Mouse (Mus musculus) right cerebral cortex, adult 2 months (tissue): ENCODE results near the gene Ms4a12.
"Not testable (repeated sequence)": the region's sequence is repeated elsewhere in the genome, so short reads cannot be mapped to it uniquely, and the experiment has no call there.

ENCODE experiments used
- DNase-seq, 2 experiments: peaks; one replicate each; pipeline ENCODE4 v3.0.0; 2021 to 2022; ENCODE audit warnings: low spot score in 2 of 2

The Ms4a12 gene

DNA sequence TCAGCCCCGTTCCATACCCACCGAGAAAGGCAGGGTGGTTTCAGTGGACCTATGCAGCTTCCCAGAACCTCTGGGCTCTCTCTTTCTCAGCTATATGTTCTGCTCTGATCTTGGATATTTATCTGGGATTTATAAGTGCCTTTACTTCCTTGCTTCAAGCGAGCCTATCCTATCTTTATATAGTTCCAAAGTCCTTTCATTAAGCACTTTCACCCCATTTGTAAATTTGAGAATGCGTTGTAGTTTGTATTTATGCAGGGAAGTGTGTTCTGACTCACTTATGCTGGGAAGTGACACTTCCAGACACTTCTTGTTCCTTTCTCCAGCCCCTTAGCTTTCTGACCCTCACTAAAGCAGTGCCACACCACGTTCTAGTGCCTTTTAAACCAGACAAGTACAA, at the start of gene Ms4a12:
Gene Ms4a12 (minus strand): TSS at position 101 of the 400 bp plus-strand sequence.
- no peak for DNase-seq

DNA sequence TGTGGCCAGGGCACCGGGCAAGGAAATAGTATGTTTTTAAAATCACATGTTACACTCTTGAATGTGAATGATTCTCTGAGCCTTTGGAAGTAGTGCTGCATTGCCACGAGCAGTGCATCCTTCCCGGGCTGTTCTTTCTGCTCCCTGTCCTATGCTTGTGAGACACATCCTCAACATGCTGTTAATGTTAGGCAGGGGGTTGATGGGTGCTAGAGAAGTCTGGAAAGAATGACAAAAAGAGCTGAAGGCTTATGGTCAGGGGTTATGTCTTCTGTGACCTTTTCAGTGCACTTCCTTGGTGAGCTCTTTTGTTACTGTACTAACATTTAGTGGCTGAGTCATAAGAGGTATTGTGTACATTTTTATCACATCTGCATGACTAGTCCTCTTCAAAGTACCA, 48.0 kb upstream of the Ms4a12 start:
- no peak for DNase-seq

DNA sequence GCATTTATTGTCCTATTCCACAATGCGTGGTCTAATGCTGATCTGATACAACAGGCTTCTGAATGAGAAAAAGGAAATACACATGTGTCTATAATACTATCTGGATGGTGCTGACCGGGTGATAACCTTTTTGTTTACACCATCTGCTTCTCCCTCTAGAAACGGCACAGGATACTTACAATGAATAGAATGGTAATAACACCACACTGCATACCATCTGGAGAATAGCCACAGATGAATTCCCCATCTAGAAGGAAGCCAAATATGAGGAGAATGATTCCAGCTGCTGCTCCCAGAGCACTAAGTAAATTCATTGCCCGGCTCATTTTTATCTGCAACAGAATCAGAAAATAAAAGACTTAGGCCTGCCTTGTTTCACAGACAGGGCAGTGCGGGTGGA, 44.2 kb upstream of the Ms4a12 start:
- DNase-seq = no peak

DNA sequence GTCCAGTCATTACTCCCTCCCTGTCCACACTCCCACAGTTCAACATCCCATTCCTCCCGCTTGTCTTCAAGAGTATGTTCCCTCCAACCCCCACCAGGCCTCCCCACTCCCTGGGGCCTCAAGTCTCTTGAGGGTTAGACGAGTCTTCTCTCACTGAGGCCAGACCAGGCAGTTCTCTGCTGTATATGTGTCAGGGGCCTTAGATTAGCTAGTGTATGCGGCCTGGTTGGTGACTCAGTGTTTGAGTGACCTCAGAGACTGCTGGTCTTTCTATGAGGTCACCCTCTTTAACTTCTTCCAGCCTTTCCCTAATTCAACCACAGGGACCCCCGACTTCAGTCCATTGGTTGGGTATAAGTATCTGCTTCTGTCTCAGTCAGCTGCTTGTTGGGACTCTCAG, 34.7 kb upstream of the Ms4a12 start:
- no peak for DNase-seq

DNA sequence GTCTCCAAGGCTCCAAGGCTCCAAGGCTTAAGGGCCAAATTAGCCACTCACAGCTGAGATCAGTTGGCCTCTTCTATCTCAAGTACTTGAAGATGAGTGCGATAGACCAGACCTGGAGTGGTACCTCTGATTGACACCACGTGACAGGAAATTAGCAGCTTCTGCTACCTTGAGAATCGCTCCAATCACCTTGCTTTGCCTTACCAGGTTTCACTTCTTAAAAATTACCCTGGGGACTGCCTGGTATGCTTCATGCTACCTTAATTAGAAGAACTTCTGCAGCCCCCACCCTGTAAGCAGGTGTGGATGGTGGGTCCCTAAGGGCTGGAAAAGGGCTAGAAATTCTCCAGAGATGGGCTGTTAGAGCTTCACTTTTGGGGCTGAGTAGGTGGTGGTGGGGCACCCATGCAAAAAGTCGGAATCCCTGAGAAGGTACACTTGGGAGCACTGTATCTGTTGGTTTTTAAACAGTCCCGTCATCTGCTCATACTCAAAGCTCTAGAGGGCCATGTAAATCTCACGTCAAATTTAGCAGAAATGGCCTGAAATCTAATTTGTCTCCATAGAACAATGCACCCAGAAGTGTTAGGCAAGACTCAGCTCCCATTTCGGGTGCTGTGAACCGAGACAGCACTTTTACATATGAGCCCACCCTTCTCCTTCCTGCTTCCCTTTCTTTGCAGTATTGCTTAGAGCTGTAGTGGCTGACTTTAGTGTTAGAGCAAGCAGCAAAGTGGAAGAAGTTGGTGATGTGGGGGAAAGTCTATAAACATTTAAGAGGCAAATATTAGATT, 34.0 kb upstream of the Ms4a12 start, which contains the start of gene Ms4a1:
Gene Ms4a1 (minus strand): TSS at position 190 of the 794 bp plus-strand sequence.
- DNase-seq = no peak

DNA sequence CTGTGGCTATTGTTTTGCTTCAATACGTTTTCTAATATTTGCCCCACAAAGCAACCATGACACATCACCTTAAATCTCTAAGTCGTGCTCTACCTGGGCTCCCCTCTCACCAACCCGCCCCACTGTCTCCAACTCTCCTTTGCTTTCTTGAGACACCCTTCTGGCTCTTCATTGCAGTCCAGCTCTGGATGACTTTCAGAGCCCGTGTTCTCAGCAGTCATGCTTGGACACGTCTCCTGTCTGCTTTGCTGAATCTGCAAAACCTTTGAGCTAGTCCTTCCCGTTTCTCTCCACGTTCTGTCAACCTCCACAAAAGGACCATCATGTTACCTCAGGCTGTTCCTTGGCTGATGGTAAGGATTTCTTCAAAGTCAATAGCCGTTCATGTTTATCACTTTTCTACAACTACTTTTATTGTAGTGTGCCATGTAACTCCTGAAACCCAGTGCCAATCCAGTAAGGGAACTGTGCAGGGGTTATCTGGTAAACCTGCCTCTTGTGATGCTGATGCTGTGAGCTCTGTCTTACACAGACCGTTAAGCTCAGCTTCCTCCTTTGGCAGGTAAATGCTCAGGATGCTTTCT, 32.4 kb upstream of the Ms4a12 start:
- DNase-seq = no peak

DNA sequence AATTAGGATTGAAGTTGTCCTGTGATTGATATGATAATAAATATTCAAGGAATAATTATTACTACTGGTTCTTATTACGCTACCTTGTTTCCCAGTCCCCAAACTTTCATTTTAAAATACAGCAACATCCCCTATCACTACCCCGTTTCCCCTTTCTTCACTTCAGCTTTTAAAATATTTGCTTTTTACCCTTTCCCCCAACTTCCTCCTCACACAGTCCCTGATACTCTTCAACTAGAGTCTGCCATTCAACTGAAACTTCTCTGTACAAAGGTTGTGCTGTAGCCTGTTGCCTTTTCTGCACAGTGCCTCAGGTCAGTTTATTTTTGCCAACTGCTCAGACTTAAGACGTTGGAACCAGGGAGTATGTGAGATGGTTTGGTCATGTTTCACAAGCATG, 31.3 kb upstream of the Ms4a12 start:
- no peak for DNase-seq

DNA sequence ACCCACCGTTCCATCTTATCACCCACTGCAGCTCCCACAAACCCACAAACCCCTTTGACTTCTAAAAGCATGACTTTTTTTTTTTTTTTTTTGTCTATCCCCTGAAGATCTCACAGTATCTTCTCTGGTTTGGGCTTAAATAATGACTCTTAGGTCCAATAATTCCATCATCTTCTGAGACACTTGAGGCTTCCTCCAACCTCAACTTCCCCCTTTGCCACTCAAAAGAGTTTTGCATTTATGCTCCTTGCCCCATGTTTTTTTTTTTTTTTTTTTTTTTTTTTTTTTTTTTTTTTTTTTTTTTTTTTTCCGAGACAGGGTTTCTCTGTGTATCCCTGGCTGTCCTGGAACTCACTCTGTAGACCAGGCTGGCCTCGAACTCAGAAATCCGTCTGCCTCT, 30.7 kb upstream of the Ms4a12 start:
- not testable (repeated sequence) for DNase-seq

DNA sequence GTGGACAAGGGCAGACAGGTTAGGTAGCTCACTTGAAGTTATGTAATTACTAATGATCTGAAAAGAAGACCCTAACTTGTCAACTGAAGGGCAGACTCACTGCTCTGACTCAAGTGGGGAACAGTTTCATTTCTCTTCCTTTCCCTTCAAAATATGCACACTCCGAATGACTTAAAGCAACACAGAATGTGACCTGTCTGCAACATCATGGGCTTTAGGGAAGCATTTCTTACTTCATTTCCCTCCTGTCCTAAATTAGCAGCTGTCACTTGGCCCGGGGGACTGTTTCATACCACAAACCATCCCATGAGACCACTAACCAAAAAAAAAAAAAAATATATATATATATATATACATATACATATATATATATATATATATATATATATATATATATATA, 29.3 kb upstream of the Ms4a12 start:
- DNase-seq = no peak

DNA sequence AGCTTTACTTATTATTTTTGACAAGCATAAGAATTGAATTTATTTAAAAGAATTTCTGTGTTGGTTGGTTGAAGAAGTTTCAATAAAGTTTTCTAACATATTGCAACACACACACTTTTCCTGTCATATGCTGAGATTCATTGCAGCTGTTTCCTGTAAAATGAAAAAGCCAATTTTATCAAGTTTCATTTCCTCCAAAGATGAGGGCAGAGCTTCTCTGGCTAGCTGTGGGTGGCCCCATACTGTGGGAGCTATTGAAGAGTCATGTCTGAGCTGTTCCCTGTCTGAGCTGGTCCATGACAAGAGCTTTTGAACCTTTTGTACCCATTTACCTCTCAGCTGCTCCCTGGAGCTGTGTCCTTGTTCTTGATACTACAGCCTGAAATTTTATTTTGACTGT, 12.0 kb upstream of the Ms4a12 start:
- no peak for DNase-seq

DNA sequence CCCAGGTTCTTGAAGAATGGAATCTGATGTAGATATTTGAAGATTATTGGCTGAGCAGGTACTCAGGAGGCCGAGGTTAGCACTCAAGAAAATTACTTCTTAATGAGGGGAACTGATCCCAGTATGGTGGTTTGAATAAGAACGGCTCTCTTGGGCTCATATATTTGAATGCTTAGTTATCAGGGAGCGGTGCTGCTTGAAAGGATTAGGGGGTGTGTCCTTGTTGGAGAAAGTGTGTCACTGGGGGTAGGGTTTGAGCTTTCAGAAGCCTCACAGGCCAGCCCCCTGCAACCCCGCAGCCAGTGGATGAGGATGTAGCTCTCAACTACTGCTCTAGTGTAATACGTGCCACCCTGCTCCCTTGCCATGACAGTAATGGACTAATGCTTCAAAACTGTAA, 10.3 kb upstream of the Ms4a12 start:
- DNase-seq = no peak

DNA sequence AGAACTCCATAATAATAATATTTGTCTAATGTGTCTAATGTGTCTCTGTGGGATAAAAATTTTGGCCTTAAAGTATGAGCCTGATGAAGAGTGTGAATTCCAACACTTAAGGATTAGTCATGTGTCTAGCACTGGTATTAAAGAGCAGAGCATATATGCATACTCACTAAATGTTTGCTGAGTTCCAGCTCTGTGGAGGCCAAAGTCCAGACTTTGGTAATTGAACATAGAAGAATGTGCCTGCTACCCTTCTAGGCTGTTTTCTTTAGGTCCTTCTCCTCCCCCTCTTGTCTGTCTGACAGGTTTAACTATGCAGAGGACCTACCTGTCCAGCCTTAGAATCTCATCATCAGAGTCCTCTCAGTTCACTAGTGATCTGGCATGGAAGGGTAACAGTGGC, 3.6 kb upstream of the Ms4a12 start:
- no peak for DNase-seq

DNA sequence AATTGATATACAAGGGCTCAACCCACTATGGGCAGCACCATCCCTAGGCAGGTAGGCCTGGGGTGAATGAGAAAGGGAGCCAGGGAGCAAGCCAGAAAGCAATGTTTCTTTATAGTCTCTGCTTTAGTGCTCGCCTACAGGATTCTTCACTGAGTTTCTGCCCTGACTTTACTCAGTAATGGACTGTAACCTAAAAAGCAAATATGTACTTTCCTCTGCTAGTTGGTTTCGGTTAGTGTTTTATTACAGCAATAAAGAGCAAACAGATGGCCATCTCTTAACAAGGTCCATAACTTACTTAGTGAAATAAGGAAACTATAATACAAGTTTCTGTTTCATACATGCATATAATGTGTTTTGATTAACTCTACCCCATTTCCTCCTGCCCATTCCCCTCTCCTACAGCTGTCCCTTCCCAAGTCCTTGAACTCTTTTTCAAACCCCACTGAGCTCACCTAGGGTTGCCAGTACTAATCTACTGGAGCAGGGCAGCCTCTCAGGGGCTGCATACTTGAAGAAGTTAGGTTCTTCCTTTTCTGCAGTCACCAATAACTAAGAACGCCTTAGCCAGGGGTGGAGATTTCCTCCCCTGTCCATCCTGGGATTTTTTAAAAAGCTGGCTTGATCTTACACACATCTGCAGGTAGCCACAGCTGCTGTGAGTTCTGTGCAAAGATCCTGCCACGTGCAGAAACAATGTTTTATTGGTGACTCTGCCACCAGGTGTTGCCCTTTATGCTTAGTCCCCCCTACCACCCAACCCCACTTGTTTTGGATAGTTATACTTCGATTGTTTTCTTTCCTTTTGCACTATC, 2.9 kb upstream of the Ms4a12 start:
- no peak for DNase-seq

DNA sequence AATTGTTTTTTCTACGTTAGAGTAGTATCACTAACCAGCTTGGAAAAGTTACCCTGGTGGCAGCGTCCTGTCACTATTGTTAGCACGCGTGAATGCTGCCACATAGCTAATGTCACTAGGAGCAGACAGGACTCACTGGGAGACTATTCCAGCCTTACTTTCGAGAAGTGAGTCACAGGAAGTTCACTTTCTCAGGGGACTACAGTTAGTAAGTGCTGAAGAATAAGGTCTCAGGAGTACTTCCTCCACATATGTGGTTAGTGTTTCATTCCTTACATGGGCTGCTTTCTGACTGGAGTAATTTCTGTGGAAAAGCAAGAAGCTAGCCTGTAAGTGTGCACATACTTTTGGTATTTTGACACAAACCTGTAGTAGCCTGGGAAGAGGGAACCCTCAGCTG, 2.0 kb upstream of the Ms4a12 start:
- no peak for DNase-seq

DNA sequence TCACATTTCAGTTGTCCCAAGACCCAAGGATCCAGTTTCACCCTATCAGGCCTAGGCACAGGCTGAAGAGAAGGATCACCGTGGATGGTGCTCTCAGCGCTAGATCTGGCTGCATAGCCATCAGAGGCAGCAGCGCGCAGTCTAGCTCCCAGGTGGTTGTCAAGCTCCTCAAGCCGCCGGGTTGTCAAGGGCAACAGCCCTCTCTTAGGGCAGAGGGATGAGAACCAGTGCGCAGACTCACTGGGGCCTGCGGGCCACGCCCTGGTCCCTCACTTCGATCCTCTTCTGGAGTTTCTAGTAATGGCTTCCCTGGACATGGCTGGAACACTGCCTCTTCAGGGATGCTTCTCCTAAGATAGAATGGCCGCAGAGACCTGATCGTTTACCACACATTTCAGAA, 35.7 kb downstream of the Ms4a12 start, which contains the start of gene Ms4a13:
Gene Ms4a13 (minus strand): TSS at position 192 of the 400 bp plus-strand sequence.
- no peak for DNase-seq

DNA sequence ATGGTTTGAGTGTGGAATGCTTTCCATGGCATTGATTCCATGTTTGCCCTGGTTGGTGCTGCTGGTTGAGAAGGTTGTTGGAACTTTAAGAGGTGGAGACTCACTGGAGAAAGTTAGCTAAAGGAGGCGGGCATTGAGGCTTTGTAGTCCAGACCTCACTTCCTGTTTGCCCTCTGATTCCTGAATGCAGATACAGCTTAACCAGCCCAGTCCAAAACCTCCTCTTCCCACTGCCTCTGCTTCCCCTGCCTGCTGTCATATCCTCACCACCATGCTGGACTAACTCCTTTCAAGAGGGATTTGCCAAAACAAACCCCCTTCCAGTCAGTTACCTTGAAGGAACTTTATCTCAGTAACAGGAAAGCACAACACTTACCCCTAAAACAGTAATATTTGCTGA, 39.7 kb downstream of the Ms4a12 start:
- no peak for DNase-seq

DNA sequence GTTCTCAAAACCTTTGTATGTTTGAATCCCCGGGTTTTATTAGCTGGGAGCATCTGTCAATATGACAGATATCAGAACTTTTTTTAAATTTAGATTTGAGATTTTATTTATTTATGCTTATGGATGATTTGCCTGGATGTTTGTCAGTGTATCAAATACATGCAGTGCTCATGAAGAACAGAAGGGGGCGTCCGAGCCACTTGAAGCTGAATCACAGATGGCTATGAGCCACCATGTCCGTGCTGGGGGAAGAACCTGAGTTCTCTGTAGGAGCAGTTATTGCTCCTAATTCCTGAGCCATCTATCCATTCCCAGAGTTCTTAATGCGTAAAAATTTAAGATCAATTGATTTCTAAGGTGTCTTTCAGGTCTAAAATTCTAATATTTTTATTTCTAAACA, 48.1 kb downstream of the Ms4a12 start:
- peak in 1 of 2 experiments; percentile 3 for DNase-seq

DNA sequence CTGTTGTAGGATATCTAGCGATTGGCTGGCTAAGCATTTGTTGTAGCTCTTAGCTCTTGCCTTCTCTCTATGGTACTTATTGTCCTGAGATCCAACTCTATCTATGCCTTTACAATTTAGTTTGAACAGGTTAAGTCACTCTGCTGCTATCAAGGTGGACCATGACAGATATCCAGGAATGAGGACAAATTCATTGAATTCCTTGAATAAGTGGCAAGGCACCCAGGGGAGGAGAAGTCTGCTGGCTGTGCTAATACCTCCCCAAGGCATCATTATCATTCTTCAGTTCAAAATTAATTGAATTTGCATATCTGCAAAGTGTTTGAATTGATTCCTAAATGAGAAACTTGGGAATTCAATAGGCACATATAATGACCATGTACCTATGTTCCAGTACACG, 54.8 kb downstream of the Ms4a12 start:
- no peak for DNase-seq

DNA sequence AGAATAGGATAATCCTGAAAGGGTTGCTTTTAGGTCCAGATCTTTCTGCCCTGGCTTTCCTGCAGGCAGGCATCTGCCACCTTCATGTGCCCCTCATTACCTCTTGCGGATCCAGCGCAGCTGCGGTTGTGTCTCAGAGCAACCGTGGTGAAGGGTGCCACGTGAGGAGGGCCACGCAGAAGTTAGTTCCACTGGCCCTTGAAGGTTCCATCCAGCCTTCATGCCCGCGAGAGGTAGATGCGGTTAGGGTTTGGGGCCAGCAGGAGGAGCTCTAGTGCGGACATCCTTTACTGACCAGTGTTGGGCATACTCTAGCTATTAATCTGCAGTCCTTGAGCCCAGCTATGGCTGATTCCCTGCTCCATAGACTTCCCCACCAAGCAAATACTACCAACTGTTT, 67.1 kb downstream of the Ms4a12 start, which contains the start of gene 1700025F22Rik:
Gene 1700025F22Rik (minus strand): TSS at position 149 of the 400 bp plus-strand sequence.
- no peak for DNase-seq
